Mouse (Mus musculus) midbrain, embryonic 12.5 days (tissue): ENCODE measurements around the gene Gm7879. TPM values are rescaled to one million over a fixed set of nuclear protein-coding genes. Genes with fewer than 3 reads are reported as not detected.

Experiments used
- ATAC-seq: fragments of 200-750 bp; cut with Nextera tagmentation; 2 replicates; pipeline ENCODE4 v1.8.0; 2017; ENCODE audit warnings: low read depth, moderate TSS enrichment, moderate library complexity; ENCODE audit not compliant: low FRiP score
- H3K27ac ChIP-seq: fragments of 300-500 bp; sonication (generic); replicated peaks from 2 replicates; pipeline ENCODE4 v1.5.1; 2016; ENCODE audit warnings: mild to moderate bottlenecking
- H3K27me3 ChIP-seq: fragments of 300-500 bp; sonication (generic); 2 replicates; pipeline ENCODE4 v1.6.1; 2016; ENCODE audit warnings: mild to moderate bottlenecking
- H3K36me3 ChIP-seq: fragments of 300-500 bp; sonication (generic); 2 replicates; pipeline ENCODE4 v1.6.1; 2016
- H3K4me1 ChIP-seq: fragments of 300-500 bp; sonication (generic); 2 replicates; pipeline ENCODE4 v1.6.1; 2016
- H3K4me2 ChIP-seq: fragments of 300-500 bp; sonication (generic); replicated peaks from 2 replicates; pipeline ENCODE4 v1.6.1; 2016; ENCODE audit warnings: mild to moderate bottlenecking, moderate library complexity
- H3K4me3 ChIP-seq: fragments of 300-500 bp; sonication (generic); 2 replicates; pipeline ENCODE4 v1.5.1; 2016; ENCODE audit warnings: mild to moderate bottlenecking
- H3K9ac ChIP-seq: fragments of 300-500 bp; sonication (generic); replicated peaks from 2 replicates; pipeline ENCODE4 v1.6.1; 2016; ENCODE audit warnings: mild to moderate bottlenecking, moderate library complexity
- H3K9me3 ChIP-seq: fragments of 300-500 bp; sonication (generic); 2 replicates; pipeline ENCODE4 v1.6.1; 2016; ENCODE audit warnings: mild to moderate bottlenecking
- WGBS: fragments of 180-500 bp; shearing (Covaris S2); methylation state at CpG from one replicate; pipeline ENCODE4 v1.1.7; 2016; 5-methylcytosine and 5-hydroxymethylcytosine counted together
- polyA plus RNA-seq: library from polyadenylated mRNA; unstranded; fragments of >200 nt; fragmentation: Nextera tagmentation; extraction: Ambion mirVana; gene quantifications from 2 replicates; pipeline ENCODE4 v1.2.1, GENCODE M21; 2016

The Gm7879 gene
- polyA plus RNA-seq, 1 experiment from 2014 or later = not detected

GRCm38 (mm10) chr5:43904685-43905084 lies 8.3 kb upstream of the Gm7879 start:
- Histone ChIP-seq H3K4me1 (no peaks in the 10 kb centered on the region), H3K4me3 (no peak overlapping the region), H3K9ac (no peak overlapping the region), H3K27ac (no peak overlapping the region), H3K9me3 (no peaks in the 10 kb centered on the region), H3K4me2 (no peak overlapping the region), H3K27me3 (no peaks in the 10 kb centered on the region), H3K36me3 (no peaks in the 10 kb centered on the region)
- no peak for ATAC-seq
- 97% methylated on average over 3 of the region's 3 CpGs for WGBS

GRCm38 (mm10) chr5:43909213-43909612 lies 3.7 kb upstream of the Gm7879 start:
- Histone ChIP-seq H3K36me3 (no peaks in the 10 kb centered on the region), H3K4me3 (no peak overlapping the region), H3K27ac (no peak overlapping the region), H3K9me3 (no peaks in the 10 kb centered on the region), H3K9ac (no peak overlapping the region), H3K4me2 (no peak overlapping the region), H3K4me1 (no peaks in the 10 kb centered on the region), H3K27me3 (no peaks in the 10 kb centered on the region)
- WGBS = 67% methylated on average over 9 of the region's 9 CpGs
- no peak for ATAC-seq

GRCm38 (mm10) chr5:43910006-43910405 lies 2.9 kb upstream of the Gm7879 start:
- Histone ChIP-seq H3K4me3 (no peak overlapping the region), H3K36me3 (no peaks in the 10 kb centered on the region), H3K4me1 (no peaks in the 10 kb centered on the region), H3K4me2 (no peak overlapping the region), H3K27me3 (no peaks in the 10 kb centered on the region), H3K9me3 (no peaks in the 10 kb centered on the region), H3K27ac (no peak overlapping the region), H3K9ac (no peak overlapping the region)
- ATAC-seq = no peak
- 86% methylated on average over 6 of the region's 6 CpGs for WGBS

- no peak overlapping the region for H3K9ac ChIP-seq
- H3K4me2 ChIP-seq = no peak overlapping the region
- no peak for ATAC-seq
Measured at GRCm38 (mm10) chr5:43915261-43915886, 2.4 kb downstream of the Gm7879 start.

GRCm38 (mm10) chr5:43921877-43922276 lies 8.9 kb downstream of the Gm7879 start:
- H3K4me2 ChIP-seq = no peak overlapping the region
- ATAC-seq = no peak
- no peaks in the 10 kb centered on the region for H3K27me3 ChIP-seq
- WGBS = 86% methylated on average over 11 of the region's 11 CpGs
- H3K9me3 ChIP-seq = no peaks in the 10 kb centered on the region
- no peak overlapping the region for H3K4me3 ChIP-seq
- no peak overlapping the region for H3K9ac ChIP-seq
- no peaks in the 10 kb centered on the region for H3K4me1 ChIP-seq
- no peak overlapping the region for H3K27ac ChIP-seq
- H3K36me3 ChIP-seq = no peaks in the 10 kb centered on the region

More at GRCm38 (mm10) chr5:43915261-43915886, 2.4 kb downstream of the Gm7879 start:
- Histone ChIP-seq H3K36me3 (no peaks in the 10 kb centered on the region), H3K27ac (no peak overlapping the region), H3K4me1 (no peaks in the 10 kb centered on the region), H3K4me3 (no peak overlapping the region), H3K27me3 (no peaks in the 10 kb centered on the region), H3K9me3 (no peaks in the 10 kb centered on the region)
- 91% methylated on average over 4 of the region's 4 CpGs for WGBS

GRCm38 (mm10) chr5:43923933-43924332 lies 11.0 kb downstream of the Gm7879 start:
- Histone ChIP-seq H3K27me3 (no peaks in the 10 kb centered on the region), H3K9ac (no peak overlapping the region), H3K9me3 (no peaks in the 10 kb centered on the region), H3K4me3 (no peak overlapping the region), H3K36me3 (no peaks in the 10 kb centered on the region), H3K4me2 (no peak overlapping the region), H3K27ac (no peak overlapping the region), H3K4me1 (no peaks in the 10 kb centered on the region)
- WGBS = 31% methylated on average over 4 of the region's 4 CpGs
- ATAC-seq = no peak

- Histone ChIP-seq H3K9me3 (no peaks in the 10 kb centered on the region), H3K4me2 (no peak overlapping the region), H3K36me3 (no peaks in the 10 kb centered on the region), H3K4me3 (no peak overlapping the region), H3K9ac (no peak overlapping the region), H3K27ac (no peak overlapping the region), H3K27me3 (no peaks in the 10 kb centered on the region), H3K4me1 (no peaks in the 10 kb centered on the region)
- ATAC-seq = no peak
Measured at GRCm38 (mm10) chr5:43927729-43928128, 14.8 kb downstream of the Gm7879 start.

GRCm38 (mm10) chr5:43933269-43933668 lies 20.3 kb downstream of the Gm7879 start:
- no peaks in the 10 kb centered on the region for H3K36me3 ChIP-seq
- H3K27me3 ChIP-seq = no peaks in the 10 kb centered on the region
- no peak overlapping the region for H3K4me3 ChIP-seq
- no peak overlapping the region for H3K9ac ChIP-seq
- 48% methylated on average over 2 of the region's 2 CpGs for WGBS
- no peaks in the 10 kb centered on the region for H3K9me3 ChIP-seq
- ATAC-seq = no peak
- no peak overlapping the region for H3K27ac ChIP-seq
- H3K4me1 ChIP-seq = no peaks in the 10 kb centered on the region
- H3K4me2 ChIP-seq = no peak overlapping the region

GRCm38 (mm10) chr5:43947330-43947977 lies 34.5 kb downstream of the Gm7879 start:
- H3K4me3 ChIP-seq = peak overlapping the region; percentile 34; the same call in 1 of the 2 replicates
- H3K4me1 ChIP-seq = peaks cover 16% of the 10 kb centered on the region
- peak overlapping the region; percentile 61 for H3K4me2 ChIP-seq
- no peaks in the 10 kb centered on the region for H3K36me3 ChIP-seq
- H3K27ac ChIP-seq = no peak overlapping the region
- 41% methylated on average over 9 of the region's 9 CpGs for WGBS
- H3K9ac ChIP-seq = 0 out of 2 replicates have a peak overlapping the region, but pooled peaks have one; percentile 21
- H3K27me3 ChIP-seq = peaks cover 5% of the 10 kb centered on the region; the same call in 1 of the 2 replicates
- no peak for ATAC-seq
- H3K9me3 ChIP-seq = no peaks in the 10 kb centered on the region

- Histone ChIP-seq H3K27ac (no peak overlapping the region), H3K4me2 (peak overlapping the region; percentile 61), H3K4me1 (peaks cover 16% of the 10 kb centered on the region), H3K36me3 (no peaks in the 10 kb centered on the region), H3K4me3 (peak overlapping the region; percentile 34), H3K9me3 (no peaks in the 10 kb centered on the region), H3K27me3 (peaks cover 5% of the 10 kb centered on the region; the same call in 1 of the 2 replicates), H3K9ac (peak overlapping the region; percentile 21; the same call in 1 of the 2 replicates)
- peak; percentile 94 for ATAC-seq
- WGBS = 2% methylated on average over 27 of the region's 27 CpGs
Measured at GRCm38 (mm10) chr5:43948111-43948743, 35.3 kb downstream of the Gm7879 start.

GRCm38 (mm10) chr5:43948748-43949275 lies 35.9 kb downstream of the Gm7879 start:
- 2% methylated on average over 8 of the region's 8 CpGs for WGBS
- Histone ChIP-seq H3K9me3 (no peaks in the 10 kb centered on the region), H3K36me3 (no peaks in the 10 kb centered on the region), H3K27ac (no peak overlapping the region), H3K27me3 (peaks cover 5% of the 10 kb centered on the region; the same call in 1 of the 2 replicates), H3K4me1 (peaks cover 16% of the 10 kb centered on the region), H3K9ac (0 out of 2 replicates have a peak overlapping the region, but pooled peaks have one; percentile 12), H3K4me3 (peak overlapping the region; percentile 7; the same call in 1 of the 2 replicates), H3K4me2 (peak overlapping the region; percentile 61)
- ATAC-seq = peak; percentile 24

- Histone ChIP-seq H3K4me3 (no peak overlapping the region), H3K36me3 (no peaks in the 10 kb centered on the region), H3K9ac (no peak overlapping the region), H3K4me2 (no peak overlapping the region), H3K4me1 (peaks cover 8% of the 10 kb centered on the region), H3K27ac (no peak overlapping the region), H3K9me3 (no peaks in the 10 kb centered on the region), H3K27me3 (no peaks in the 10 kb centered on the region)
- ATAC-seq = no peak
- WGBS = 71% methylated on average over 1 of the region's 1 CpGs
Measured at GRCm38 (mm10) chr5:43953241-43953640, 40.3 kb downstream of the Gm7879 start.
